Mouse (Mus musculus): ENCODE data around the gene Exoc8. TPM values are rescaled to one million over a fixed set of nuclear protein-coding genes. Genes with fewer than 3 reads are reported as not detected.

Exoc8 gene
- total RNA-seq, 2 experiments from 2014 or later: 18.5 to 22.8 TPM

GRCm38 (mm10) chr8:124863163-124863677, 34.3 kb downstream of the Exoc8 start:
- intact Hi-C loops (cut with DNase I): no loop called here
- DNase-seq: no peak

GRCm38 (mm10) chr8:124862321-124863162, 35.0 kb downstream of the Exoc8 start, which contains the start of the genes Gnpat and 2810004N23Rik:
Gene Gnpat (plus strand): TSS chr8:124863033.
Gene 2810004N23Rik (minus strand): TSS chr8:124863120.
- intact Hi-C loops (cut with DNase I): no loop called here
- DNase-seq: peak; percentile 95 to 98

GRCm38 (mm10) chr8:124860188-124860587, 37.3 kb downstream of the Exoc8 start:
- intact Hi-C loops (cut with DNase I): no loop called here
- DNase-seq: no peak

GRCm38 (mm10) chr8:124859466-124859865, 38.0 kb downstream of the Exoc8 start:
- intact Hi-C loops (cut with DNase I): no loop called here
- DNase-seq: no peak

- intact Hi-C loops (cut with DNase I): no loop called here
- no peak for DNase-seq
Observed at GRCm38 (mm10) chr8:124853511-124853910, 44.0 kb downstream of the Exoc8 start.

GRCm38 (mm10) chr8:124845573-124845972, 51.9 kb downstream of the Exoc8 start:
- no peak for DNase-seq
- intact Hi-C loops (cut with DNase I): no loop called here

GRCm38 (mm10) chr8:124845131-124845530, 52.4 kb downstream of the Exoc8 start:
- intact Hi-C loops (cut with DNase I): no loop called here

More at GRCm38 (mm10) chr8:124845131-124845530, 52.4 kb downstream of the Exoc8 start:
- no peak for DNase-seq

Other genes with a start within 250 kb of the Exoc8 start
- gene 2310022B05Rik, start 234.3 kb downstream of the Exoc8 start, total RNA-seq (2021): 10 to 100 TPM; 68.7 to 73.6 TPM
- gene Ttc13, start 175.7 kb downstream of the Exoc8 start, total RNA-seq (2021): 10 to 100 TPM; 16.7 to 17.4 TPM
- 1 to 10 TPM; 3.6 to 5.6 TPM for gene Arv1, start 175.6 kb downstream of the Exoc8 start, total RNA-seq (2021)
- gene Fam89a, start 145.9 kb downstream of the Exoc8 start, total RNA-seq (2021): 1 to 10 TPM in 1 of 2 experiments, under 1 TPM in 1; 0.75 to 1.6 TPM
- under 1 TPM; 0.36 to 0.68 TPM for gene Trim67, start 104.6 kb downstream of the Exoc8 start, total RNA-seq (2021)
- gene Gnpat, start 34.7 kb downstream of the Exoc8 start, total RNA-seq (2021): 100 to 1,000 TPM; 174 to 194 TPM
- 10 to 100 TPM; 44.8 to 47.4 TPM for gene 2810004N23Rik, start 34.6 kb downstream of the Exoc8 start, total RNA-seq (2021)
- 10 to 100 TPM; 12.2 to 12.8 TPM for gene Sprtn, start 181 bp upstream of the Exoc8 start, total RNA-seq (2021)
- 100 to 1,000 TPM; 294 to 306 TPM for gene Egln1, start 51.6 kb upstream of the Exoc8 start, total RNA-seq (2021)
- gene Tsnax, start 115.3 kb upstream of the Exoc8 start, total RNA-seq (2021): 10 to 100 TPM; 73.6 to 80.4 TPM
- 1 to 10 TPM; 2.2 to 2.9 TPM for gene Disc1, start 156.5 kb upstream of the Exoc8 start, total RNA-seq (2021)

Measured in heart, postnatal 36 days (tissue).